Mouse (Mus musculus): ENCODE measurements around the gene Taf6.

- TF ChIP-seq CTCF (conservative IDR thresholded peaks at IDR 0.05; ENCODE audit: insufficient read depth, insufficient read length, low read depth, low read length) (no peak), POLR2A (IDR thresholded peaks at IDR 0.05; ENCODE audit: low read depth, low read length) (no peak)
Measured at GRCm38 (mm10) chr5:138234224-138234623, 47.0 kb upstream of the Taf6 start.
